Mouse (Mus musculus) neural tube, embryonic 10.5 days (tissue): ENCODE data around the gene Tln2.
"Not testable (repeated sequence)": the region's sequence is repeated elsewhere in the genome, so short reads cannot be mapped to it uniquely, and the experiment has no call there.

Experiments used
- DNase-seq: peaks from one replicate; pipeline ENCODE4 v3.0.0-alpha.2; 2017; ENCODE audit warnings: low spot score; ENCODE audit errors: extremely low spot score

The Tln2 gene

DNA sequence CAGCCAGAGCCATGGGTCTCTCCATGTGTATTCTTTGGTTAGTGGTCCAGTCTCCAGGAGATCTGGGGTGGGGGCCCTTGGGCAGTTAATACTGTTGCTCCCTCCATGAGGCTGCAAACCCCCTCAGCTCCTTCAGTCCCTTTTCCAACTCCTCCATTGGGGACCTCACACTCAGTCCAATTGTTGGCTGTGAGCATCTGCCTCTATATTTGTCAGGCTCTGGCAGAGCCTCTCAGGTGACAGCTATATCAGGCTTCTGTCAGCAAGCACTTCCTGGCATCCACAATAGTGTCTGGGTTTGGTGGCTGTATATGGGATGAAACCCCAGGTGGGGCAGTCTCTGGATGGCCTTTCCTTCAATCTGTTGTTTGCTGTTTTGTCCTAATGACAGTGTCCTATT lies 279.2 kb downstream of the Tln2 start:
- DNase-seq, result not testable (repeated sequence)

DNA sequence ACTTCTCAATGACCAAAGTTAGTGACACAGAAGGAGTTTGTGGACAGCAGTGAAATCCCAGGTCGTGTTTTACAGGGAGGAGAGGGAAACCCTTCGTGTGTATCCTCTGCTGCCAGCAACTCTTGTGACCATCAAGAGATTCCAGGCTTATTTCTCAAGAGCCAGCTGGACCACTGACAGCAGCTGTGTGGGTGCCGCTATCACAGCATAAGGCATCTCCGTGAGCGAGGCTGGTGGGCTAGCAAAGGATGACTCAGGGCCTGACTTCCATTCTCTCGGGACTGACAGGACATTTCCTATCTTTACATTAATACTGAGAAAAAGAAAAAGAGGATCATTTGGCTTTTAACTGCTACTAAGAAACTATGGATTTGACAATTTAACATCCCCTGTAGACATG lies 283.1 kb downstream of the Tln2 start:
- no peak for DNase-seq

DNA sequence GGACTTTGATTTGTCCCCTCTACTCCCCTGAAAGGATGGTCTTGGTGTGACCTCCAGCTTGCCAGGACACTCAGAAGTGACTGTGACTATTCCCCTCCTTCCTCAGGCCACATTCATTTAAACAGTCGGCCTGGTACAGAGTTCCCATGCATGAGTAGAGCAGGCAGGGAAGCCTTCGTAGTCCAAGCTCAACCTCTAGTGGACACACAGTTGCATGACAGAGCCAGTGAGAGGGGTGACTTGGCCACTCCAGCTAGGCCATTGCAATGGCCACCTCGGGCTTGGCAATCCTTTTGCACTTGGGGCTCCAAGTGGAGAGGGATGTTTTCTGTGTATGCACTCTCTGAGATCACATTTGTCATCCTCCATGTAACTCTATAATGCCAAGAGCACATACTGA lies 285.2 kb downstream of the Tln2 start:
- DNase-seq, result no peak

DNA sequence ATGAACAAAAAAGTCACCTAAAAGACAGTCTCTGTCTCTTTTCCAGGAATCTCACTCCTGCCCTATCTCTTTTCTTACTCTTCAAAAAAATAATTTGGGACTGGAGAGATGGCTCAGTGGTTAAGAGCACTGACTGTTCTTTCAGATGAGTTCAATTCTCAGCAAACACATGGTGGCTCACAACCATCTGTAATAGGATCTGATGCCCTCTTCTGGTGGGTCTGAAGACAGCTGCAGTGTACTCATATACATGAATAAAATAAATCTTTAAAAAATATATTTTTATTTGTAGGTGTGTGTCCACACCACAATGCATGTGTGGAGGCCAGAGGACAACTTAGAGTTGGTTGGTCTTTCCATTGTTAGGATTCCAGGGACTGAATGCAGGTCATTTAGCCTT lies 286.1 kb downstream of the Tln2 start:
- no peak for DNase-seq

DNA sequence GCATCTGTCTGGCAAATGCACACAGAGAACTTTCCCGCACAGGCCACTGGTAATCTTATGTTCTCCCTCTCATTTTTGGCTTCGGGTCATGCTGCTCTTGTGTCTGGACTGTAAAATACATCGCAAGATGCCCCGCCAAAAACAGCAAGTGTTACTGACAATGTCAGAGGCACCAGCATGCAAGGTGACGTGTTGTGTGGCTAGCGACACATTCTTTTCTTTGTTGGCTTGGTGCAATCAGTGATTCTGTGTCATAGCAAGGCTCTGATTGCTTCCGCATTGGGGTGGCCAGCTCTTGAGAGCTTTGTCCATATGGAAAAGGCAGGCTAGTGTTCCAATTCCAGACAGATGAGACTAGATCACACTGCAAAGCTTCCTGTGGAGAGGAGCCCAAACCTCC lies 288.8 kb downstream of the Tln2 start:
- DNase-seq, result no peak

DNA sequence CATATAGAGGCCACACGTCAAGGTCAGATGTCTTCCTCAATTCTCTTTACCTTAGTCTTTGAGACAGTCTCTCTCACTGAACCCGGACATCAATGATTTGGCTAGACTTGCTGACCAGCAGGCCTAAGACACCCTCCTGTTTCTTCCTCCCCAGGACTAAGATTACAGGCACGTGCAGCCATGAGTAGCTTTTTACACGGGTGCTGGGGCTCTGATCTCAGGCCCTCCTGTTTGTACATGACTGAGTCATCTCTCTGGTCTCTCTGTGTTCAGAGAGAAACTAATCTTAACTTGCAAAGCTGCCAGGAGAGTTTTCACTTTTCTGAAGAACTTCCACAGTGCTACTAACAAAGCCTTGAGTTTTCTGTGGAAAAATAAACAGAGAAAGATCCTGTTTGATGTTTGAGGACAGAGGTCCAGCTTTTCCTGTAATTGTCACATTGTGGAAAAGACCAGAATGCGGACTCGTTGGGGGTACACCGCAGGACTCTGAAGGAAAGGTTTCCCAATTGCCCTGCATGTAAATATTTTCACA lies 289.4 kb downstream of the Tln2 start:
- DNase-seq, result no peak

DNA sequence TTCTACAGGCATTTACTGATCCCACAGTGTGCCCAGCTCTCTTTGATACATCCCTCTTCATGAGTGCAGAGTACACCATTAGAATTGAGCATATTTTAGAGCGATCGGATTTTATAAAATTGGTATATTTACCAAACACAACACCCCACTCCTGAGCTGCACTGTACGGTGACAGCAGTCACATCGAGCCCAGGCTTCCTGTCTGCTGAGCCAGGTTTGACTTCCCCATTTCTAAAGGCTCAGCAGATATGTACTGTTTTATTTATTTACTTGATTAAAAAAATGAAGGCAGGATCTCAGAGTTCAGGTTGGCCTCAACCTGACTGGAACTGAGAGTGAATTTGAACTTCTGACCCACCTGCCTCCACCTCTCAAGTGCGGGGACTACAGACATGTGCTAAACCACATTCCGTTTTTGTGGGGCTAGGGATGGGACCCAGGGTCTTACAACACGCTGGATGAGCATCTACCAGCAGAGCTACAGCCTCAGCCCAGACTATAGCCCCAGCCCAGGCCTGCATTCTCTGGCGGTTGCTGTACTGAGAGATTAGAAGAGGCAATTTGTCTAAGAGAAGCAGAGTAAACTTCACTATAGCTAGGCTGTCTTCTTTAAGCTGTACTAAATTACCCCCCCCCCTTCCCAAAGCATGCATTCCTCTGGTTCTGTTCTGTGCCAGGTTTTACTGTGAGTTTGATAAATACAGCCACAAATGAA lies 292.1 kb downstream of the Tln2 start:
- no peak for DNase-seq

DNA sequence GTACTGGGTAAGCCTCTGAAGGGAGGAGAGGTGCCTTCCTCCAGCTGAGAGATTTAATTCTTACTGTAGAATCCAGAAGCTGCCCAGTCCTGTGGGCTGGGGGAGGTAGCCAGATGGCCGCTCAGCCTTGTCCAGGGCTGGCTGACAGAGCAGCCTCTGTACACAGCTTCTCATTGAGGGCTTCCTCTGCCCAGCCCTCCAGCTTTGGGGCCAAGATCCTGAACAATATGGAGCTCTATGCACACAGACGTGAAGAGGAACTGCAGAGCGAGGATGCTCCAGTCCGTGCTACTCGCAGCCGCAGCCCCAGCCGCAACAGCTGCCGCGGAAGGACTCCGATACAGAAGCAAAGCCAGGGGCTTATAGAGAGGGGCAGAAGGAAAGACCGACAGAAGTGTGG lies 294.0 kb downstream of the Tln2 start:
- DNase-seq, result no peak

DNA sequence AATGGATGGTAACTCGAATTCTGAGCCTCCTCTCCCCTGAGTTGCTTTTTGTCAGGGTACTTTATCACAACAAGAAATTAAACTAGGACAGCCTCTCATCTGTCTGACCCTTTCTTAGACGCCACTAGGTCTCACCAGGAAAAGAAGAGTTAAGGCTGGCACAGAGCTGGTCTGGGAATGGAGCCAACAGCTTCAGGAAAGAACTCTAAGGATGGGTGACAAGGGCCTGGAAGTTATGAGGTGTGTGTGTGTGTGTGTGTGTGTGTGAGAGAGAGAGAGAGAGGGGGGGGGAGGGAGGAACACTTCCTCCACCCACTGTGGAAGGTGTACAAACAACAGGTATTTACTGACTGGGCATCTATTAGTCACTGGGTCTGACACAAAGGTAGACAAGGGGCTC lies 294.6 kb downstream of the Tln2 start:
- no peak for DNase-seq

DNA sequence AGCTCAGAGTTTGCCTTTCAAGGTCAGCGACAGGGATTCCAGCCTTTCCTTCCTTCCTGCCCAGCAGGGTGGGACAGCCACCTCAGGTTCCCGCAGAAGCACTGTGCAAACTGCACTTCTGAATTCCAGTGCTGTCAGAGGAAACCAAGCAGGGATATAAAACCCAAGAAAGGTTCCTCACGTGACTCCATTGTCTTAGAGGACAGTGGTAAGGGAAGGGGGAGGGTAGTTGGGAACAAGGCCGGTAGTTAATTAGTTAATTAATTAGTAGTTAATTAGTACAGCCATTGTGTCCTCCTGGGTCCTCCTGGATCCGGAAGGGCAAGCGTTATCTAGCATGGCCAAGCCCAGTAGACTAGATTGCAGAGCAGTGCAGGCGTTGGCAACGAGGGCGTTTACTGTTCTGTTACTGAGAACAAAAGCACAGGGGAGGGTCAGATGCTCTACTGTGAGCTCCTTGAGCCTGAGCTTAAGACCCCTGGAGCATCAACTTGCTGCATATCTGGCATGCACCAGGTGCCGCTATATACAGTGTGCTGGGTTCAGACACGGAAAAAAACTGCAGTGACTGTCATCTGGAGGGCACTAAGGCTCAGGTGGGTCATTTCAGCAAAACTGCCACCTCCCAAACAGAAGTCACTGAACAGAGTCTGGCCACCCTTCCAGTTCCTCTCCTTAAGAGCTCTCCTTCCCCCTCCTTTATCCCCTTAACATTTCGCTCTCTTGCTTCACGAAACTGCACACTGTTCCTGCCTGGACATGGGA lies 298.5 kb downstream of the Tln2 start:
- no peak for DNase-seq

DNA sequence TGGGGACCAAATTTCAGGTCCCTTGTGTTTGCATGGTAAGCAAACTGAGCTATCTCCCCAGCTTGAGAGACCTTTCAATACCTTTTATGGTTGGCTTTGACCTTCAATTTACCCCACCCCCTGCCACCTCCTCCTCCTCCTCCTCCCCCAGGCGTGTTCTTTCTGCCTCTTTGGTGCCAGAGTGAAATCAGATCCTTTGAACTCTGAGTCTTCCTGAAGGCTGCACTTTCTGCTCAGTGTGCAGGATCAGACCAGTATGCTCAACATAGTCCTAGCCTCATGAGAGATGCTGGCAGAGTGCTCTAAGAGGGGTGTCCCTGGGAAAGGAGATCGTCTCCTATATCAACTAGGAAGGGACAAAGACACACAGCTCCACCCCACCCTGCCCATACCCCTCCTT lies 309.4 kb downstream of the Tln2 start:
- DNase-seq, result no peak

DNA sequence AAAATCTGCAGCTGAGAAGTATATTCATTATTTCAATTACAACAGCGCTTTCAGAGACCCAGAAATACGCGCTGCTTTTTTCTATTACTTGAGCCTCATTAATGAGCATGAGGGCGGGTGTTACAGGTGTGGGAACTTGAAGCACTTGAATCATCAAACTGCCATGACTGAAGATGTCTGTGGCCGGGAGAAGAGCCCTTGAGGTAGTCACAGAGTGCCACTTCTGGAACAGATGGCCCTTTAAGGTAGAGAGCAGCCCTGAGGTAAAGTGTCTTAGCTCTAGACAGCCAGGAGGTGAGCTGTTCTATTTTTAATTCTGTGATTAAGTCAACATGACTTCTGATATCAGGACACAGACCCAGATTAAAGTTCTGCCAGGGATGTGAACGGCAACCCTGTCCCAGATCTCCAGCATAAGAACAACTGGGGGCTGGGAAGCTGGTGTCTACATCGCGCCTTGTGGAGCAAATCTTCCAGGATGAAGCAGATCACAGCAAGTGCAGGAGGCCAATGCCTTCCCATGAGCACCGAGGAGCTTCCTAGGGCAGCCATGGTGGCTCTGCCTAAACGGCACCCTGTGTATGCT lies 312.0 kb downstream of the Tln2 start:
- no peak for DNase-seq

DNA sequence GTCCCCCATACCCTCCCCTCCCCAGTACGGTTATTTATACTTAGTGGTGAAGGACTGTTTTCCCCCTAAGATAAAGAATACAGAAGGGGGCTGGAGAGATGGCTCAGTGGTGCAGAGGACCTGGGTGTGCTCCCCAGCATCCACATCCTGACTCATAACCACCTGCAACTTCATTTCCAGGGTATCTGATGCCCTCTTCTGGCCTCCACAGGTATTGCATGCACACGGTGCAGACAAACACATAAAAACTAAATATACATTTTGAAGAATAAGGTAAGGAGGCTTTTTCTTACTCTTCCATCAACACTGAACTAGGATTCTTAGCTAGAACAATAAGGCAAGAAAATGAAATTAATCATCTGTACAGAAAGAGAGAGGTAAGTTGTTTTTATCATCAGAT lies 314.2 kb downstream of the Tln2 start:
- DNase-seq, result no peak

DNA sequence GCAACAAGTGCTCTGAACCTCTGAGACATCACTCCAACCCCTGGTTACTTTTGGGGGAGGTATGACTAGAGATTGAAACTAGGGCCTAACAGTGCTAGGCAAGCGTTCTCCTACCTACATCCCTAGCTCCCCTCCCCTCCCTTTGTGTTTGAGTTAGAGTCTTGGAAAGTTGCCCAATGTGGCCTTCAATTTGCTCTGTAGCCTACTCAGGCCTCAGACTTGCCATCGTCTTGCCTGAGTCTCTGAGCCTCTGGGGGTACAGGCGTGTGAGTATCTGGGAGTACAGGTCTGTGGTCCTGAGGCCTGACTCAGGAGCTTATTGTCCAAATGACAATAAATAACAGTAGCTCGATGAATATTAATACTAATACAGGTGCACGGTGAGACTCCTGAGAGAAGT lies 317.8 kb downstream of the Tln2 start:
- DNase-seq, result no peak

DNA sequence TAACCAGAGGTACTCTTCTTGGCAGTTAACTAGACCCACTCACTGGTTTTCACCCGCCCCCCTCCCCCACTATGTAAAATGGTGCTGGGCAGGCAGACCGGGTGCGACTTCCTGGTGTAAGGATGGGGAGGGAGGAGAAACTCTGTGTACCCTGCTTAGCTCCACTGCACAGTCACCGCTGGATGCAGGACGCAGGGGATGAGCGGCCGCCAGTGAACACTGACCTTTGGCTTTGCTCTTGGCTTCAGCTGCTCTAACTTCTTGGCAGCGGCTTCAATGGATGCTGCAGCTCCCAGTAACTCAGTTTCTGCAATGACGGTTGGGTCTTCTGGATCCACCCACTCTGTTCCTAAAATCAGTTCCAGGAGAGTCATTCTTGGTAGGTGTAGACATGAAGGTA lies 319.0 kb downstream of the Tln2 start:
- DNase-seq, result no peak

DNA sequence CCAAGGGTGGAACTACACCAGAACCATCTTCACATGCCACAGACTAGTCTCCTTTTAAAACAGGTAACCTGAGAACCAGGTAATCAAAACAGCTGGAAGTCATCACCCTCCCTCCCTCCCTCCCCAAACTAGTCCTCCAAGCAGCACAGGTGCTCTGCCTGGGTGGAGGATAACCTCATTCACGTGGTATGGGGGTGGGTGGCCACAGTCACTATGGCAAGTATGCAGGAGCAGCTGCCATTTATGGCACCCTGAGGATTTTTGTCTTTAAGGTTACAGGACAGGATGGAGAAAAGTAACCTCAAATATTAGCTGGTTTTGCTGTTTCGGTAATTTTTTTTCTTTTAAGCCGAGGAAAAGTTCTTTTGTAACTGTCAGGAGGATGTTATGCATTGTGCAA lies 322.5 kb downstream of the Tln2 start:
- no peak for DNase-seq

DNA sequence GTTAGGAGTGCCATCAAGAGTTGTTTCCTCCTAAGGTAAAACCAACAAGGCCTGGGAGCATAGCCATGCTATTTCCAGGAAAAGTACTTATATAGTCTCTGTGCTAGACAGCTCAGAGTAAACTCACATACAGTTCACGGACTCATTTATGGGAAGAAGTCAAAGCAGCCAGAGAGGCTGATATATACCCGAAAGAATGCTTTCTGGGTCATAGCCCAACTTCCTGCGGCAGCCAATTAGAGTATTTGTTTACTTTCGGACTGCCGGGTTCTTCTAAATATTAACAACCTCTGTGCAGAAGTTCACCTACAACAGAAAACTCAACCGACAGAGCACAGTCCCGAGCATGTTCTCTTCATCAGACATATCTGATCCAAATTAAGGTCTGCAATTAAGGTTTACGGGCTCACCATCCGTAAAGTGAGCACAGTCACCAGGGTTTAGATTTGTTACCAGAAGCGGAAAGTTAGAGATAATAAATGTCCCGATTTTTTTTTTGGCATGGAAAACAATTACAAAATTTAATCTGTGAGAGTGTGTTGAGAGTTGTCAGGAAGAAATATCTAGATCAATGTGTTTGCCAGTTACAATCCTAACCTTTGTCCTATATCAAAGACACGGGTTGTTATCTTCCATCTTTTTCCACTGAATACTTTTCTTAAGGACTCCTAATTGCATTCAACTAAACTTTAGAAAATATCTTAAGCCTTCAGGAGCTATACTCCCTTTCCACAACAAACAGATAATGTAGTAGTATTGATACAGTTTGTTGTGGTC lies 323.9 kb downstream of the Tln2 start:
- DNase-seq, result no peak

DNA sequence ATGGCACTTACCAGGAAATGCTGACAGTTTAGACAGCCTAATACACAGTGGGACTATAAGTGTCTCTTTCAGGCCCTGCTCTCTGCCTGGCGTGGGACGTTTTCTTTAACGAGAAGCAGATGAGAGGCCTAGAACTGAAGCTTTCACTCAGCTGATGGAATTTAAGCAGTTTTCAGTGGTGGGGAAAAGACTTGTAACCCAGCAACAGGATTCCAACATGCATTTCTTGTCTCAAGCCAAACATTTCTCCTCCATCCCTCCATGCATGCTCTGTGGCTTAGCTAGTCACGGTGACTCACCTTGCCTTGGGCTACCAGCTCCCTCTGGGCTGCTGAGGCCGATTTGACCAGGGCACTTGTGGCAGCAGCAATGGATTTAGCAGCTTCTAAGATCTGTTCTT lies 330.5 kb downstream of the Tln2 start:
- no peak for DNase-seq

DNA sequence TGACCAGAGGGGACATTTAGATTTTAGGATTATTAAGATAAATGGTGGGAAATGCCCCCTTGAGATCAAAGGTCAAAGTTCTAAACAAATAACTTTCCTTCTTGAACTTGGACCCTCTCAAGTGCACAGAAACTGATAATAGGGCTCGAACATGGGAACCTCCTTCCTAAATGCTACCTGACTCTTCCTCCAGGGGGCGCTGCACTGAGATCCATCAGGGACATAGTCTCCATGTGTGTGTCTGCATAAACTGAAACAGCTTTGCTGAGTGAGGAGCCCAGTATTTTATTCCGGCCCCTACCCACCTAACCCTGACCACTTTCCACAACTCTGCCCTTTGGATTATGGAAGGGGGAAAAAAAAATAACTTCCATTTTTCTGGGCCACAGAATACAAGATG lies 339.1 kb downstream of the Tln2 start:
- no peak for DNase-seq

DNA sequence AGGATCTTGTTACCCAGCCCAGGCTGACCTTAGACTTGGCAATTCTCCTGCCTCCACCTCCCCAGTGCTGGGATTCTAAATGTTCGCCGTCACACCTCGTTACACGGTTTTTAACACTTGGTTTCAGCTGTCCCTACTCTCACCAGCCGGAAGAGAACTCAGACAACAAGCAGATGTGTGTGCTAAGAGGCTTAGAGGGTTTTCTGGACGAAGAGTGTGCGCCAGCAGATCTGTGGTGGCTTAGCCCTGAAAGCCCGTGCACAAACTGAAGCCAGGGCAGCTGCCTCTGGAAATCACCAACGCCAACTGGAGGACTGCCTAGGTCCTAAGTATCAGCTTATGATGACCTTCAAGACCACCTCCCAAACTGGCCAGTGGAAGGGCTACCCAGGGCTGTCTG lies 341.5 kb downstream of the Tln2 start:
- no peak for DNase-seq

DNA sequence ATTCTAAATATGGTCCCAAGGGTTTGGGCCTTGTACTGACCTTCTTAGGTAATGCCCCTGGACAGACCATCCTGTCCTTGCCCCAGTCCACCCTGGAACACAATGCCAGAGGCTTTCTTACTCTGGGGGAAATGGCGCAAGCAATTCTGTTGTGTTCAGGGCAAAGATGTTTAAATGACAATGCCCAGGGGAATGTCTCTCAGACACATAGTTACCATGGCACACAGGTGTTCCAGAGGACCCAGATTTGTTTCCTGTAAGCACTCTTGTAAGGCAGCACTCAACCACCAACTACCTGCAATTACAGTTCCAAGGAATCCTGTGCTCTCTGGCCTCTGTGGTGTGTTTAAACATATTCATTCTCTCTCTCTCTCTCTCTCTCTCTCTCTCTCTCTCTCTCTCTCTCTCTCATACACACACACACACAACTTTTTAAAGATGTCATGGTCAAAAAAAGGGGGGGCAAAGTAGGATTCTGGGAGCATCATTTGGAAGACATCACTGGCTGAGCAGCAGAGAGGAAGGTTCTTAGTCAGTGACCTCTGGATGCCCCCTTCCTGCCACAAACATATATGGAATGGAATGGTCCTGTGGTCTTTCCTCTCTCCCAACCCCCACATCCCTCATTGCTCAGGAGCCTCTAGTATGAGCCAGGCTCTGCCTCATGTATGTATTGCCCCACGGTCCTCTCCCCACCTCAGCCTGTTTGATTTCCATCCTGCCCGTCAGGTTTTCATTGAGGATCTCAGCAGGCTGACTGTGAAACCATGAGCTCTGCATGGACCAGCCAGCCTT lies 345.1 kb downstream of the Tln2 start:
- DNase-seq, result no peak
